Mouse (Mus musculus): ENCODE data around the gene Ptprg. TPM values are rescaled to one million over a fixed set of nuclear protein-coding genes. Genes with fewer than 3 reads are reported as not detected.
A peak's percentile ranks its signal among the peaks of the same experiment; 100 is the strongest.
"Not testable (repeated sequence)": the region's sequence is repeated elsewhere in the genome, so short reads cannot be mapped to it uniquely, and the experiment has no call there.

Ptprg gene
- polyA plus RNA-seq, 1 experiment from 2014 or later: 48.1 TPM

- H3K4me2 ChIP-seq: no peak overlapping the region
- no peaks in the 10 kb centered on the region for H3K36me3 ChIP-seq
- ATAC-seq (ENCODE audit: low FRiP score, low read depth): no peak
- H3K27me3 ChIP-seq: no peaks in the 10 kb centered on the region
- no peak overlapping the region for H3K4me3 ChIP-seq
- WGBS: 76% methylated on average over 6 of the region's 6 CpGs
- peaks cover 31% of the 10 kb centered on the region for H3K4me1 ChIP-seq (replicated peaks)
- peak overlapping the region; percentile 46; the same call in 1 of the 2 replicates for H3K27ac ChIP-seq (replicated peaks)
- no peak overlapping the region for H3K9ac ChIP-seq
- no peaks in the 10 kb centered on the region for H3K9me3 ChIP-seq
These were observed 222.7 kb downstream of the Ptprg start for GRCm38 (mm10) chr14:11775951-11776495.

GRCm38 (mm10) chr14:11776566-11776965 lies 223.2 kb downstream of the Ptprg start:
- Histone ChIP-seq H3K9me3 (no peaks in the 10 kb centered on the region), H3K4me1 (replicated peaks) (peaks cover 30% of the 10 kb centered on the region), H3K27ac (replicated peaks) (no peak overlapping the region), H3K4me3 (no peak overlapping the region), H3K27me3 (no peaks in the 10 kb centered on the region), H3K9ac (no peak overlapping the region), H3K4me2 (no peak overlapping the region), H3K36me3 (no peaks in the 10 kb centered on the region)
- WGBS: 78% methylated on average over 6 of the region's 6 CpGs
- ATAC-seq (ENCODE audit: low FRiP score, low read depth): no peak

GRCm38 (mm10) chr14:11791190-11791589 lies 237.9 kb downstream of the Ptprg start:
- no peak overlapping the region for H3K4me3 ChIP-seq
- no peak overlapping the region for H3K4me2 ChIP-seq
- H3K9me3 ChIP-seq: no peaks in the 10 kb centered on the region
- H3K9ac ChIP-seq: no peak overlapping the region
- ATAC-seq (ENCODE audit: low FRiP score, low read depth): no peak
- H3K27ac ChIP-seq (replicated peaks): no peak overlapping the region
- no peaks in the 10 kb centered on the region for H3K27me3 ChIP-seq
- H3K4me1 ChIP-seq (replicated peaks): peaks cover 9% of the 10 kb centered on the region
- WGBS: 42% methylated on average over 4 of the region's 4 CpGs
- no peaks in the 10 kb centered on the region for H3K36me3 ChIP-seq

GRCm38 (mm10) chr14:11793847-11794246 lies 240.5 kb downstream of the Ptprg start:
- WGBS: 65% methylated on average over 3 of the region's 3 CpGs
- Histone ChIP-seq H3K4me2 (no peak overlapping the region), H3K27ac (replicated peaks) (no peak overlapping the region), H3K4me1 (replicated peaks) (peaks cover 12% of the 10 kb centered on the region), H3K9me3 (no peaks in the 10 kb centered on the region), H3K4me3 (no peak overlapping the region), H3K27me3 (no peaks in the 10 kb centered on the region), H3K36me3 (no peaks in the 10 kb centered on the region), H3K9ac (no peak overlapping the region)
- ATAC-seq (ENCODE audit: low FRiP score, low read depth): no peak

GRCm38 (mm10) chr14:11802355-11803035 lies 249.2 kb downstream of the Ptprg start:
- H3K4me2 ChIP-seq: no peak overlapping the region
- H3K27me3 ChIP-seq: no peaks in the 10 kb centered on the region
- no peak overlapping the region for H3K27ac ChIP-seq (replicated peaks)
- no peak overlapping the region for H3K4me3 ChIP-seq
- WGBS: 88% methylated on average over 4 of the region's 4 CpGs
- peaks cover 15% of the 10 kb centered on the region; the same call in 1 of the 2 replicates for H3K4me1 ChIP-seq (replicated peaks)
- H3K9ac ChIP-seq: no peak overlapping the region
- H3K9me3 ChIP-seq: no peaks in the 10 kb centered on the region
- H3K36me3 ChIP-seq: no peaks in the 10 kb centered on the region
- ATAC-seq (ENCODE audit: low FRiP score, low read depth): no peak

GRCm38 (mm10) chr14:11806674-11807073 lies 253.3 kb downstream of the Ptprg start:
- Histone ChIP-seq H3K9ac (no peak overlapping the region), H3K27ac (replicated peaks) (no peak overlapping the region), H3K9me3 (no peaks in the 10 kb centered on the region), H3K36me3 (no peaks in the 10 kb centered on the region), H3K27me3 (no peaks in the 10 kb centered on the region), H3K4me1 (replicated peaks) (peaks cover 18% of the 10 kb centered on the region; the same call in 1 of the 2 replicates), H3K4me3 (no peak overlapping the region), H3K4me2 (no peak overlapping the region)
- ATAC-seq (ENCODE audit: low FRiP score, low read depth): no peak
- WGBS: 60% methylated on average over 5 of the region's 5 CpGs

- Histone ChIP-seq H3K4me3 (no peak overlapping the region), H3K27ac (replicated peaks) (no peak overlapping the region), H3K36me3 (no peaks in the 10 kb centered on the region), H3K4me2 (no peak overlapping the region), H3K9ac (no peak overlapping the region), H3K9me3 (no peaks in the 10 kb centered on the region), H3K4me1 (replicated peaks) (peaks cover 13% of the 10 kb centered on the region; the same call in 1 of the 2 replicates), H3K27me3 (no peaks in the 10 kb centered on the region)
- WGBS: 71% methylated on average over 4 of the region's 4 CpGs
- ATAC-seq (ENCODE audit: low FRiP score, low read depth): no peak
These were observed 254.1 kb downstream of the Ptprg start for GRCm38 (mm10) chr14:11807465-11807864.

- ATAC-seq (ENCODE audit: low FRiP score, low read depth): no peak
- no peak overlapping the region for H3K4me3 ChIP-seq
- no peak overlapping the region for H3K4me2 ChIP-seq
- H3K9ac ChIP-seq: no peak overlapping the region
- 76% methylated on average over 7 of the region's 7 CpGs for WGBS
- H3K36me3 ChIP-seq: no peaks in the 10 kb centered on the region
- peaks cover 9% of the 10 kb centered on the region; the same call in 1 of the 2 replicates for H3K4me1 ChIP-seq (replicated peaks)
- no peaks in the 10 kb centered on the region for H3K27me3 ChIP-seq
- no peaks in the 10 kb centered on the region for H3K9me3 ChIP-seq
- no peak overlapping the region for H3K27ac ChIP-seq (replicated peaks)
These were observed 257.9 kb downstream of the Ptprg start for GRCm38 (mm10) chr14:11811142-11811761.

GRCm38 (mm10) chr14:11812291-11812690 lies 259.0 kb downstream of the Ptprg start:
- ATAC-seq (ENCODE audit: low FRiP score, low read depth): no peak
- 90% methylated on average over 7 of the region's 7 CpGs for WGBS
- H3K27me3 ChIP-seq: no peaks in the 10 kb centered on the region
- H3K4me3 ChIP-seq: no peak overlapping the region
- H3K4me2 ChIP-seq: no peak overlapping the region
- H3K4me1 ChIP-seq (replicated peaks): peaks cover 4% of the 10 kb centered on the region; the same call in 1 of the 2 replicates
- no peaks in the 10 kb centered on the region for H3K9me3 ChIP-seq
- H3K36me3 ChIP-seq: no peaks in the 10 kb centered on the region
- H3K9ac ChIP-seq: no peak overlapping the region
- H3K27ac ChIP-seq (replicated peaks): no peak overlapping the region

GRCm38 (mm10) chr14:11814811-11815210 lies 261.5 kb downstream of the Ptprg start:
- H3K4me3 ChIP-seq; H3K4me1 ChIP-seq (replicated peaks); ATAC-seq (ENCODE audit: low FRiP score, low read depth); H3K27ac ChIP-seq (replicated peaks); H3K4me2 ChIP-seq; H3K27me3 ChIP-seq; H3K36me3 ChIP-seq; H3K9ac ChIP-seq; H3K9me3 ChIP-seq: not testable (repeated sequence)
- 81% methylated on average over 4 of the region's 4 CpGs for WGBS

- no peak for ATAC-seq (ENCODE audit: low FRiP score, low read depth)
- Histone ChIP-seq H3K9me3 (no peaks in the 10 kb centered on the region), H3K4me2 (no peak overlapping the region), H3K4me3 (no peak overlapping the region), H3K27me3 (no peaks in the 10 kb centered on the region), H3K9ac (no peak overlapping the region), H3K36me3 (no peaks in the 10 kb centered on the region), H3K4me1 (replicated peaks) (0 out of 2 replicates have a peak, but pooled peaks cover 4% of the 10 kb centered on the region), H3K27ac (replicated peaks) (no peak overlapping the region)
- WGBS: 85% methylated on average over 6 of the region's 6 CpGs
These were observed 263.9 kb downstream of the Ptprg start for GRCm38 (mm10) chr14:11817236-11817635.

- no peaks in the 10 kb centered on the region for H3K9me3 ChIP-seq
- H3K4me2 ChIP-seq: no peak overlapping the region
- H3K36me3 ChIP-seq: no peaks in the 10 kb centered on the region
- 90% methylated on average over 3 of the region's 3 CpGs for WGBS
- peaks cover 8% of the 10 kb centered on the region for H3K4me1 ChIP-seq (replicated peaks)
- no peak overlapping the region for H3K9ac ChIP-seq
- no peaks in the 10 kb centered on the region for H3K27me3 ChIP-seq
- no peak overlapping the region for H3K4me3 ChIP-seq
- H3K27ac ChIP-seq (replicated peaks): no peak overlapping the region
- ATAC-seq (ENCODE audit: low FRiP score, low read depth): no peak
These were observed 264.7 kb downstream of the Ptprg start for GRCm38 (mm10) chr14:11818054-11818453.
